Mouse (Mus musculus): ENCODE results near the gene Cab39. TPM values are rescaled to one million over a fixed set of nuclear protein-coding genes. Genes with fewer than 3 reads are reported as not detected.
"Not testable (repeated sequence)": the region's sequence is repeated elsewhere in the genome, so short reads cannot be mapped to it uniquely, and the experiment has no call there.

Gene Cab39
- polyA plus RNA-seq, 1 experiment from 2014 or later, result 44.9 TPM

GRCm38 (mm10) chr1:85794106-85794771 is 998 bp downstream of the Cab39 start:
- no peaks in the 10 kb centered on the region for H3K9me3 ChIP-seq (replicated peaks)
- under 1% methylated on average over 38 of the region's 38 CpGs for WGBS
- peak overlapping the region; percentile 99 for H3K9ac ChIP-seq
- peak overlapping the region; percentile 97 for H3K27ac ChIP-seq
- peak overlapping the region; percentile 71 for H3K4me2 ChIP-seq
- H3K27me3 ChIP-seq, result no peaks in the 10 kb centered on the region
- H3K36me3 ChIP-seq (ENCODE audit: poor library complexity, severe bottlenecking), result peaks cover 10% of the 10 kb centered on the region; the same call in 1 of the 2 replicates
- H3K4me1 ChIP-seq, result peaks cover 14% of the 10 kb centered on the region
- ATAC-seq, result peak; percentile 6; the same call in 1 of the 2 replicates
- H3K4me3 ChIP-seq, result peak overlapping the region; percentile 95

GRCm38 (mm10) chr1:85795196-85795595 is 2.0 kb downstream of the Cab39 start:
- H3K27me3 ChIP-seq, result no peaks in the 10 kb centered on the region
- 69% methylated on average over 3 of the region's 3 CpGs for WGBS
- ATAC-seq, result no peak
- H3K9ac ChIP-seq, result no peak overlapping the region
- H3K4me2 ChIP-seq, result peak overlapping the region; percentile 40
- H3K27ac ChIP-seq, result no peak overlapping the region
- H3K4me1 ChIP-seq, result peaks cover 14% of the 10 kb centered on the region
- no peaks in the 10 kb centered on the region for H3K9me3 ChIP-seq (replicated peaks)
- no peak overlapping the region for H3K4me3 ChIP-seq
- H3K36me3 ChIP-seq (ENCODE audit: poor library complexity, severe bottlenecking), result peaks cover 10% of the 10 kb centered on the region; the same call in 1 of the 2 replicates

- H3K4me2 ChIP-seq, result no peak overlapping the region
- H3K4me3 ChIP-seq, result no peak overlapping the region
- no peaks in the 10 kb centered on the region for H3K27me3 ChIP-seq
- peaks cover 10% of the 10 kb centered on the region; the same call in 1 of the 2 replicates for H3K36me3 ChIP-seq (ENCODE audit: poor library complexity, severe bottlenecking)
- no peak overlapping the region for H3K9ac ChIP-seq
- H3K9me3 ChIP-seq (replicated peaks), result no peaks in the 10 kb centered on the region
- WGBS, result 85% methylated on average over 1 of the region's 1 CpGs
- peaks cover 10% of the 10 kb centered on the region for H3K4me1 ChIP-seq
- no peak for ATAC-seq
- no peak overlapping the region for H3K27ac ChIP-seq
Observed at GRCm38 (mm10) chr1:85799776-85800175, 6.5 kb downstream of the Cab39 start.

- WGBS, result 89% methylated on average over 1 of the region's 1 CpGs
- no peaks in the 10 kb centered on the region for H3K27me3 ChIP-seq
- H3K4me1 ChIP-seq, result peaks cover 4% of the 10 kb centered on the region; the same call in 1 of the 2 replicates
- H3K4me3 ChIP-seq, result no peak overlapping the region
- ATAC-seq, result no peak
- H3K9ac ChIP-seq, result no peak overlapping the region
- H3K4me2 ChIP-seq, result no peak overlapping the region
- H3K9me3 ChIP-seq (replicated peaks), result no peaks in the 10 kb centered on the region
- H3K27ac ChIP-seq, result no peak overlapping the region
- peaks cover 3% of the 10 kb centered on the region; the same call in 1 of the 2 replicates for H3K36me3 ChIP-seq (ENCODE audit: poor library complexity, severe bottlenecking)
Observed at GRCm38 (mm10) chr1:85802517-85802916, 9.3 kb downstream of the Cab39 start.

GRCm38 (mm10) chr1:85804551-85804950 is 11.3 kb downstream of the Cab39 start:
- Histone ChIP-seq H3K27ac (no peak overlapping the region), H3K4me1 (0 out of 2 replicates have a peak, but pooled peaks cover under 1% of the 10 kb centered on the region), H3K4me2 (no peak overlapping the region), H3K9ac (no peak overlapping the region), H3K27me3 (no peaks in the 10 kb centered on the region), H3K9me3 (replicated peaks) (no peaks in the 10 kb centered on the region), H3K4me3 (no peak overlapping the region), H3K36me3 (ENCODE audit: poor library complexity, severe bottlenecking) (no peaks in the 10 kb centered on the region)
- no peak for ATAC-seq
- 95% methylated on average over 8 of the region's 8 CpGs for WGBS

- no peak for ATAC-seq
- no peak overlapping the region for H3K4me3 ChIP-seq
- no peaks in the 10 kb centered on the region for H3K27me3 ChIP-seq
- no peaks in the 10 kb centered on the region for H3K9me3 ChIP-seq (replicated peaks)
- 83% methylated on average over 4 of the region's 4 CpGs for WGBS
- no peak overlapping the region for H3K9ac ChIP-seq
- peaks cover 12% of the 10 kb centered on the region; the same call in 1 of the 2 replicates for H3K4me1 ChIP-seq
- H3K27ac ChIP-seq, result no peak overlapping the region
- no peak overlapping the region for H3K4me2 ChIP-seq
- H3K36me3 ChIP-seq (ENCODE audit: poor library complexity, severe bottlenecking), result no peaks in the 10 kb centered on the region
Observed at GRCm38 (mm10) chr1:85809256-85809655, 16.0 kb downstream of the Cab39 start.

GRCm38 (mm10) chr1:85810343-85810742 is 17.1 kb downstream of the Cab39 start:
- ATAC-seq, result no peak
- Histone ChIP-seq H3K27ac (no peak overlapping the region), H3K4me3 (no peak overlapping the region), H3K9me3 (replicated peaks) (no peaks in the 10 kb centered on the region), H3K4me2 (no peak overlapping the region), H3K36me3 (ENCODE audit: poor library complexity, severe bottlenecking) (no peaks in the 10 kb centered on the region), H3K27me3 (no peaks in the 10 kb centered on the region), H3K9ac (no peak overlapping the region), H3K4me1 (peaks cover 15% of the 10 kb centered on the region; the same call in 1 of the 2 replicates)
- WGBS, result 92% methylated on average over 2 of the region's 2 CpGs

GRCm38 (mm10) chr1:85810787-85811186 is 17.5 kb downstream of the Cab39 start:
- 92% methylated on average over 2 of the region's 2 CpGs for WGBS
- no peak overlapping the region for H3K4me2 ChIP-seq
- H3K4me3 ChIP-seq, result no peak overlapping the region
- no peaks in the 10 kb centered on the region for H3K27me3 ChIP-seq
- no peak overlapping the region for H3K27ac ChIP-seq
- H3K36me3 ChIP-seq (ENCODE audit: poor library complexity, severe bottlenecking), result no peaks in the 10 kb centered on the region
- ATAC-seq, result no peak
- no peaks in the 10 kb centered on the region for H3K9me3 ChIP-seq (replicated peaks)
- no peak overlapping the region for H3K9ac ChIP-seq
- peaks cover 15% of the 10 kb centered on the region; the same call in 1 of the 2 replicates for H3K4me1 ChIP-seq

- H3K9me3 ChIP-seq (replicated peaks); ATAC-seq; H3K9ac ChIP-seq; H3K4me3 ChIP-seq; H3K4me2 ChIP-seq; H3K27ac ChIP-seq; H3K27me3 ChIP-seq: not testable (repeated sequence)
- Histone ChIP-seq H3K4me1 (peaks cover 15% of the 10 kb centered on the region; the same call in 1 of the 2 replicates), H3K36me3 (ENCODE audit: poor library complexity, severe bottlenecking) (peaks cover 13% of the 10 kb centered on the region)
Observed at GRCm38 (mm10) chr1:85814213-85814612, 21.0 kb downstream of the Cab39 start.

GRCm38 (mm10) chr1:85818121-85818520 is 24.9 kb downstream of the Cab39 start:
- no peak for ATAC-seq
- H3K9ac ChIP-seq, result no peak overlapping the region
- no peak overlapping the region for H3K4me2 ChIP-seq
- no peak overlapping the region for H3K4me3 ChIP-seq
- no peaks in the 10 kb centered on the region for H3K27me3 ChIP-seq
- H3K9me3 ChIP-seq (replicated peaks), result no peaks in the 10 kb centered on the region
- WGBS, result 97% methylated on average over 6 of the region's 6 CpGs
- H3K4me1 ChIP-seq, result peaks cover 10% of the 10 kb centered on the region; the same call in 1 of the 2 replicates
- no peak overlapping the region for H3K27ac ChIP-seq
- H3K36me3 ChIP-seq (ENCODE audit: poor library complexity, severe bottlenecking), result peaks cover 38% of the 10 kb centered on the region

GRCm38 (mm10) chr1:85819695-85820094 is 26.5 kb downstream of the Cab39 start:
- Histone ChIP-seq H3K9me3 (replicated peaks) (no peaks in the 10 kb centered on the region), H3K4me3 (no peak overlapping the region), H3K4me1 (0 out of 2 replicates have a peak, but pooled peaks cover under 1% of the 10 kb centered on the region), H3K27ac (no peak overlapping the region), H3K36me3 (ENCODE audit: poor library complexity, severe bottlenecking) (peaks cover 41% of the 10 kb centered on the region), H3K27me3 (no peaks in the 10 kb centered on the region), H3K9ac (no peak overlapping the region), H3K4me2 (no peak overlapping the region)
- no peak for ATAC-seq
- WGBS, result 98% methylated on average over 1 of the region's 1 CpGs

- Histone ChIP-seq H3K4me3 (no peak overlapping the region), H3K4me1 (no peaks in the 10 kb centered on the region), H3K36me3 (ENCODE audit: poor library complexity, severe bottlenecking) (peaks cover 47% of the 10 kb centered on the region), H3K27ac (no peak overlapping the region), H3K27me3 (no peaks in the 10 kb centered on the region), H3K4me2 (no peak overlapping the region), H3K9me3 (replicated peaks) (no peaks in the 10 kb centered on the region), H3K9ac (no peak overlapping the region)
- whole genome bisulfite sequencing, result 89% methylated on average over 8 of the region's 8 CpGs
- no peak for ATAC-seq
Observed at GRCm38 (mm10) chr1:85822239-85822638, 29.0 kb downstream of the Cab39 start.

- no peak overlapping the region for H3K4me3 ChIP-seq
- ATAC-seq, result no peak
- no peak overlapping the region for H3K4me2 ChIP-seq
- 75% methylated on average over 3 of the region's 3 CpGs for WGBS
- no peaks in the 10 kb centered on the region for H3K27me3 ChIP-seq
- H3K9me3 ChIP-seq (replicated peaks), result no peaks in the 10 kb centered on the region
- H3K9ac ChIP-seq, result no peak overlapping the region
- peaks cover 31% of the 10 kb centered on the region for H3K36me3 ChIP-seq (ENCODE audit: poor library complexity, severe bottlenecking)
- no peak overlapping the region for H3K27ac ChIP-seq
- H3K4me1 ChIP-seq, result no peaks in the 10 kb centered on the region
Observed at GRCm38 (mm10) chr1:85824905-85825304, 31.7 kb downstream of the Cab39 start.
